Mouse (Mus musculus): ENCODE data around the gene Fcho1.
"Not testable (repeated sequence)": the region's sequence is repeated elsewhere in the genome, so short reads cannot be mapped to it uniquely, and the experiment has no call there.

Gene Fcho1

DNA sequence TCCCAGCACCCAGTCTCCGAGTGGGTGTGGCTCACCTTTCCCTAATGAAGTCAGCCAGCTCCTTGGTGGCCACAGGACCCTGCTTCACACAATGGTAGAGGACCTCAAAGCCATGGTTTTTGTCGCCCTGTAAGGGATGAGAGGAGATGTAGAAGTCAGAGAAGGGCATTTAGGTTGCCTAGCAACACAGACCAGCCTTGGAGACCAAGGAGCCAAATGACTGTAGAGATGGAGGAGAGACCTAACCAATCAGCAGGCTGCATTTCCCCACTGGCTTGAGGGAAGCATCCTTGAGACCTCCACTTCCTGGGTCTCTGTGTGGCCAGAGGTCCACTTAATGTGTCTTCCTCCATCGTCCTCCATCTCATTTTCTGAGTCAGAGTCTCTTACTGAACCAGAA, 7.3 kb downstream of the Fcho1 start:
- no peak for DNase-seq (ENCODE audit: low read depth, low spot score)

DNA sequence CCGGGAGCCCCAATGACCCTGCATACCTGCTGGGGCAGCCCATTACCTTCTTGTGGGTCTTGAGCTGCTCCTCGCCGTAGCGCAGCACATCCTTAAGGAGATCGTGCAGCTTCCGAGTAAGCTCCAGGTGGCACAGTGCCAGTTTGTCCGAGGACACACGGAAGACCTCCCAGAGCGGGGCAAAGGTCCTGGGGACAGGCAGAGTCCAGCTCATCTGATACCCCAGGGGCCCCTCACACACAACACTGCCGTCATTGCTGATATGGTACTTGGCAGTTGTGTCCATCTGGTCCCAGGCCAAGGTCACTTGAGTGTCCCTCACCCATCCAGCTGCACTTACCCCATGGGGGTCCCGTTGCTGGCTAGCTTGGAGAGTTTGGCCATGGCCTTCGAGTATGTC, 8.4 kb downstream of the Fcho1 start:
- no peak for DNase-seq (ENCODE audit: low read depth, low spot score)

DNA sequence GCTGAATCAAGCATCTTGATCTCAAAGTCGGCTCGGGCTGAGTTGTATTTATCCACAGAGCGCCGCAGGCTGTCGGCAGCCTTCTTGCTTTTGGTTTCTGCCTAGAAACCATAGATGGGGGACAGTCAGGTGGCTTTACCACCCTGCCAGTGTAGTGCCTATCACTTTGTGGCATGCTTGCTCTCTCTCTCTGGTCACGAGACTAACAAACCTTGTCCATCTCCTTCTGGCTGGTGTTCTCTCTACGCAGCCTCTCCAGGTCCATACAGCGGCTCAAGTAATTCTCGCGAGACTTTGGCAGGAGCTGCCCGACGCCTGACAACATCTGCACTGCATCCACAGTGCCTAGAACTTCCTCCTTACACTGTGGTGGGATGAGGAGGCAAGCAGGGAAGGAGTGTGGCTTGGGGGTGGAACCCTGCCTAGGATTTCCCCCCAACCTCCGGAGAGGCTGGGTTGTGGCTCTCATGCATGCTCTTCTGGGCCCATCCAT, 8.9 kb downstream of the Fcho1 start:
- DNase-seq (ENCODE audit: low read depth, low spot score) = no peak

DNA sequence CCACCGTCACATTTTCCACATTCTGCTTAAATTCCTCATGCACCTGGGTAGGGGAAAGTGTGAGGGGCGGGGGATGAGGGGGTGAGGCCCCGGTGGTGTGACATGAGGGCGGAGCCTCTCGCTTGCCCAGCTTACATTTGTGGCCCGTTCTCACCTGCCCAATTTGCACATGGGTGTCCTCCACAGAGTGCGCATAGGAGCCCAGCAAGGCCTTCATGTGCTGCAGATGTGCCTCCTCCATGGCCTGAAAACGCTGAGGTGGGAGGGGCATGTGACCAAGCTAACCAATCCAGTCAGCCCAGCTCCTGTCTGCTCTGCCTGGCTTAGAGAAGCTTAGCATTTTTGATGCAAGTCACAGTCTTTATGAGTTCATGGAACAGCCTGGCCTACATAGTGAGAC, 10.0 kb downstream of the Fcho1 start:
- DNase-seq (ENCODE audit: low read depth, low spot score) = no peak

DNA sequence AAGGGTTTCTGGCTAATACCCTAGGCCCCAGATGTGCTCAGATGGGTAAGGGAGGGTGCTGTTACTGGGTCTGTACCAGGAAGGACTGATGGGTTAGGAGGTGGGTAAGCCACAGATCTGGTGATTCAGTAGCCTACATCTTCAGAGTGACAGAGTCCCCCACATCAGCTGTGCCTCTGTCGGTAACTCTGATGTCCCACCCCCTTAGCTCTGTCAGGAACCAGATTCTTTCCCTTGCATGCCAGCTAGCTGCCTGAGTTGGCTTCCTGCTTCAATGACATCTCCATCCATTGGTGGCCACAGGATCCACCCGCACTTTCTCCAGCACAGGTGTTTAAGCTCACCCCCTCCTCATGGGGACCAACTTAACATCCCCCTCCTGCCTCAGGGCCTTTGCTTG, 13.9 kb downstream of the Fcho1 start:
- DNase-seq (ENCODE audit: low read depth, low spot score) = no peak

DNA sequence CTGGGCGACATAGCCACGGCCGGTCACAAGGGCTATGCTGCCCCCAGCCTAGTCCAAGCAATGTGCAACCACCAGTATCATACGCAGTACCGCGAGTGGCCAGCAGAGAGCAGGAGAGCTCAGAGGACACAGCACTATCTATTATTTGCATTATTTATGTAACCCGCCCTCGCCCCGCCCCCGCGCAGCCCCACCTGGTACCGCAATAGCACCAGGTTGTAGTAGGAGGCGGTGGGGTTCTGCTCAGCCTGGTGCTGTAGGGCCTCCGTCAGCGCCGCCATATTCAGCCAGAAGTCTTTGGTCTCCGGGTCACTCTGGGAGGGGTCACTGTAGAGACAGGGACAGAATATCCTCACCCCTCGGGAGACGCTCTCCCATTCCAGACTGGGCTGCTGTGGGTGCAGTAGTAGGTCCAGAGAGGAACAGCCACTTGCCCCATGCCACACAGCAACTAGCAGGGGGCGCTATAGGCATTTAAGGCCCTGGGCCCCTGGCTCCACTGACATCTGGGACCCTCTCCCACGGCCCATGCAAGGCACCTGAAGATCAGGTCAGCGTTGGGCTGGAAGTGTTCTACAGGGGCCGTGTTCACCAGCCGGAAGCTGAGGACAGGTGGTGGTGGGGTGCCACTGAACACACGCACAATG, 15.6 kb downstream of the Fcho1 start:
- DNase-seq (ENCODE audit: low read depth, low spot score) = no peak

DNA sequence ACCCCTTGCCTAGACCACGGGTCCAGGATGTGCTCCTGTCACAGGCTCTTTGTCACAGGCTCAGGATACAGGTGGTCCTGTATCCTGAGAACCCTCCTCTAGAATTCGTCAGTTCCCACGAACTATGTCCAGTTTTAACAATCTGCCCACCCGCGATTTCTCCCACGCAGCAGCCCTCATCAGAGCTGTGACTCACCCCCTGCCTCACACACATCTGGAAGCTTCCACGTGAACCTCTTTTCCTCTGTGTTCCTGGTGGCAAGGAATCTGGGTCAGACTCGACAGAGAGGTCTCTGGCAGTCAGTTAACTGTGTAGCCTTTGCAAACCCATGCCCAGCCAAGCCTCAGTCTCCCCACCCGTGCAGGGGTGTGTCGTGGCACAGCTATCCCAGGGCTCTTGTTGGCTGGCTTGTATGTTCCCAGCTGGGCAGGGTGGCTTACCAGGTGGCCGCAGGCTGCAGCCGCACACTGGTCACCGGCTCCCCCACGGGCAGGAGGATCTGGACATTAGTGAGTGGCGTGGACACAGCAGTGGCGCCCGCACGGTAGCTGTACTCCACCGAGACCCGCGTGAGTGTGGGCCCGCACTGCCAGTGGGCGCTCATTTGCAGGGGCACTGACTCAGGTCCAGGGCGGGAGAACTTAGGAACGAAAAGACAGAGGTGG, 16.2 kb downstream of the Fcho1 start:
- no peak for DNase-seq (ENCODE audit: low read depth, low spot score)

DNA sequence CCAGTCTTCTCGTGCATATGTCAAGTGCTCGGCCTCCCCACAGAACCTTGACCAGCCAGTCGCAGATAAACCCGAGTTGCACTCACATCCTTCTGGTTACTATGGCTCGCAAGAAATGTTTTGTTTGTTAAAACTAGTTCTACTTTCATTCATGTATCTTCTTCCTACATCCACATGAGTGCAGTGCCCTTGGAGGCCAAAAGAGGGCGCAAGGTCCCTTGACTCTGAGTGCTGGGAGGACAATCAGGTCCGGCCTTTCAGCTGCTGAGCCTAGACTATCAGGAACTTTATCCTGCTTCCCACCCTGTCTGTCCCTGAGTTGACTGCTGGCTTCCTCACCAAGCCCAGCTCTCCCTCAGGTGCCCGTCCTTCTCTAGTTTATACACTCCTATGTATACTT, 17.6 kb downstream of the Fcho1 start:
- DNase-seq (ENCODE audit: low read depth, low spot score) = no peak

DNA sequence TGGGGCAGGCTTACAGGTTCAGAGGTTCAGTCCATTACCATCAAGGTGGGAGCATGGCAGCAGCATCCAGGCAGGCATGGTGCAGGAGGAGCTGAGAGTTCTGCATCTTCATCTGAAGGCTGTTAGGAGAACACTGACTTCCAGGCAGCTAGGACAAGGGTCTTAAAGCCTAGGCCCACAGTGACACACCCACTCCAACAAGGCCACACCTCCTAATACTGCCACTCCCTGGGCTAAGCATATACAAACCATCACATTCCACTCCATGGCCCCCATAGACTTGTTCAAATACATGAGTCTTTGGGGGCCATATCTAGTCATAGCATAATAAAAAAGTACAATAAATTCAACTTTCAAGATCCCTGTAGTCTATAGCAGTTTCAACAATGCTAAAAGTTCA, 22.1 kb downstream of the Fcho1 start:
- DNase-seq (ENCODE audit: low read depth, low spot score) = not testable (repeated sequence)

DNA sequence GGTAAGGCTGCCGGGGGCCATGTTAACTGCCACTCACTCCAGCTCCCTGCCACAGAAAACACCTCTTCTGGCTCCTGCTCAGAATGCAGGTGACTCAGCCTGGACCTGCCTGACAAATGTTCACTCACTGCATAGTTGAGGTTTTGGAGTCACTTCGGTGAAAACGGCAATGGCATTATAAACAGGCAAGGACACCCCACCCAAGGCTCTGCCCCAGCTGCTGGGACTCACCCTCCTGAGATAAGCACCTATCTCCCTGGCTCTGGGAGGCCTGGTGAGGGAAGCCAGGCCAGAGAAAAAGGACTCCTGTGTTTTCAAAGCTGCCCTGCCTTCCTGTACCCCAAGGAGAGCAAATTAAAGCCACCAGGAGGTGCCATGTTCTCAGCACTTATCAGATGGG, 22.6 kb downstream of the Fcho1 start:
- no peak for DNase-seq (ENCODE audit: low read depth, low spot score)

DNA sequence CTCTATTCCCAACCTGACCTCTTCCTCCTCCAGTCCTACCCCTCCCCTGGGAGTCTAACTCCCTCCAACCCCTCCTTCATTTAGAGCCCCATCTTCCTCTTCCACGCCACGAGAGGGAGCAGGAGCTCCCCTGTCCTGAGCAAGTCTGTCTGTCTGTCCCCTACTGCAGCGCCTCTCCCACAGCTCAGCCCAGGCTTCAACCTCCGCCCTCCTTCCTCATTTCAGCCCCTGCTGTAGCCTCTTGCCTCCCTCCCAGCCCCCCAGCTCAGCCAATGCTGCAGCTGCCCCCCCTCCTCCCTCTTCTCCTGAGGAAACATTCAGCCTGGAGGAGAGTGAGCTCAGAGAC, 23.5 kb downstream of the Fcho1 start:
- no peak for DNase-seq (ENCODE audit: low read depth, low spot score)

DNA sequence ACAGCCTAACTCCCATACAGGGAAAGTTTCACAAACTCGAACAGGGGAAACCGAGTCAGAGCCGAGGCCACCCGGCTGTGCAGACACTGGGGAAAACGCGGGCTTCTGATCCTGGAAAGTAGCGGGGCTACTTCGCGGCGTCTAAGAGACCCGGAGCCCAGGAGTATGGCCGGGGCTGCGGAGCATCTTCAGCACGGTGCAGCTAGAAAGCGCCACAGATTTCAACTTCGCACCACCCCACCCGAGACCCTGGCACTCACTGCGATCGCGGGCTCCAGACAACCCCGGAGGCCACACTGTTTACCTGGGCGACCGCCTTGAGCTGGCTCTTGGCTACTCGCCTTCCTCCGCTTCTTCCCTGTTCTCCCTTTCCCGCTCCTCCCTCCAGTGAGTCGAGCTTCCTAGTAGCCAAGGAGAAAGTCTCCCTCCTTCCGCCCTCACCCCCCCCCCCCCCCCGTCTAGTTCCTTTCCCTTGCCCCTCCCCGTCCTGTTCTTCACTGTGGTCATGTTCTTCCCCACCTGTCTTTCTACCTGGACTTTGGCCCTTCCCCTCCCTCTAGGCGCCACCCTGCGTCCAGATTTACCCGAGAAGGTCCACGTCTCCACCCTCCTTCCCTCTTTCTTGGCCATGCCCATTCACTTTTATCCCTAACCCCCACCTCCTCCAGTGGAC, 24.0 kb downstream of the Fcho1 start, which contains the start of gene B3gnt3:
B3gnt3 (minus strand) TSS at position 376 of the 673 bp plus-strand sequence.
- no peak for DNase-seq (ENCODE audit: low read depth, low spot score)

DNA sequence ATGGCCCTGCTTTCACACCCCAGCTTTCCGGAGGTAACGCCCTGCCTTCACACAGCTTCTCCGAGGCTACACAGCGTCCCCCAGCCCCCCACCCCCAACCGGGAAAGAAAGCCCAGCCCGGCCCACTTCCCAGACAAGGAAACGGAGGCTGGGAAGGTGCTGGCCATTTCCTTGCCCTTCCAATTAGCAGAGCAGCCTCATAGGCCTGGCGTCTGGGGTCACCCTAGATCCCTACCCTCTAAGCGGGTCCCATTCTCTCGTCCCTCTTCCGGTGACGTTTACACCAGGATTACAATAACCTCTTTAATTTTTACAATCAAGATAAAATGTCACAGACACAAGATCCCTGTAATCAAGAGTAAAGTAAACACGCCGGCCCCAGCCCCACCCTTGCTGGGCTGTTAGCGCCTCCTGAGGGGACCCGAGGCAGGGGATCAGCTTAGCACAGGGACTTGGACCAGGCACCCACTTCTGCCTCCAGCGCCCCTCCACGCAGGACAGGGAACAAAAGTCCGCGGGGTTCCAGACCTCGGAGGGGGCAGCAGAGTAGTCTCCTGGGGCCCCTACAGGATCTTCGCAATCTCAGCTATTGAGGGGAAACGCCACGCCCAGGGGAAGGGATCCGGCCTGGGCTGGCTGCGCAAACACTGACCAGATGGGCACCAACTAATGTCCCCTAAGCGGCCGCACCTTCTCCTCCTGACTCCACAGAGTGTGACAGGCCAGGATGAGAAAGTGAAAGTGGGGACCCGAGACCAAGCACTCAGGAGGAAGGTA, 24.8 kb downstream of the Fcho1 start:
- no peak for DNase-seq (ENCODE audit: low read depth, low spot score)

DNA sequence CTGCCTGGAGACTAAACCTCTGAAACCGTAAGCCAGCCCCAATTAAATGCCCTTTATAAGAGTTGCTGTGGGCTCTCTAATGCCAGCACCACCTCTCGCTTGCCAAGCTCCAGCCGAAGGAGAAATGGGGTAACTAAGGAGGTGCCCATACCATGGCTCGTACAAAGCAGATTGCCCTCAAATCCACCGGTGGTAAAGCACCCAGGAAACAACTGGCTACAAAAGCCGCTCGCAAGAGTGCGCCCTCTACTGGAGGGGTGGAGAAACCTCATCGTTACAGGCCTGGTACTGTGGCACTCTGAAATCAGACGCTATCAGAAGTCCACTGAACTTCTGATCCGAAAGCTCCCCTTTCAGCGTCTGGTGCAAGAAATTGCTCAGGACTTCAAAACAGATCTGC, 30.1 kb downstream of the Fcho1 start:
- DNase-seq (ENCODE audit: low read depth, low spot score) = not testable (repeated sequence)

DNA sequence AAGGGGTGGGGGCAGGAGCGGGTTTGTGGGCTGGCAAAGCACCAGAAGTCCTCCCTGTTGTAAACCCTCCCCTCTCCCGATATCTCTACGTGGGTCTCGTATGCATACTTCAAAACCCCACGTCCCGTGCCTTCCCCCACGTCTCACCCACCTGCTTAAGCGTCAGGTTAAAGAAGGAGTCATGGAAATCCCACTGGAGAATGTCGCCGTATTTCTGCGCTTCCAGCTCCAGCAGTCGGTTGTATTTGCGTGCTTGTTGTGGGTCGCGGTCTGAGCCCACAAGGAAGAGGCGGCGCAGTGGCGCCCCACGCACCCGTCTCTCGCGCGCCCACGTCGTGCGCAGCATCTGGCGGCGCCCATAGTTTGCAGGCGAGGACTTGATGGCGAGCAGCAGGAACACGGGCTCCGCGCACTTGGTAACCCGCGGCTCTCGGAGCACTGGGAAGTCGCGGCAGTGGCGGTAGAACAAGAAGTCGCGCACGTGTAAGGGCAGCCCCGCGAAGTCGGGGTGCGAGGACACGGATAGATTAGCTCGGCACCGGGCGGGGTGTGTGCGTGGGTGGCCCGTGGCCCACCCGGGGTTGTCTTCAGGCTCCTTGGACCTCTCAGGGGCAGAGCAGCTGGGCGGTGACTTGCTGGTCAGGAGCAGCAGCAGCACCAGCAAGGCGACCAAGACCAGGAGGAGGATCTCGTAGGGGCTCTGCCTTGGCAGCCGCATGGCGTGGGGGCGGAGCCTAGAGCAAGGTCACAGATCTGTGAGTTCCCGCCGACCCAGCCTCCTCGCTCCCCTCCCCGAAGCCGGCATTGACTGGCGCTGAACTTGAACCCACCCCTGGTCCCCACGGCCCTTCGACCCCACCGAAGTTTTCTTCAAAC, 32.1 kb downstream of the Fcho1 start:
- no peak for DNase-seq (ENCODE audit: low read depth, low spot score)

DNA sequence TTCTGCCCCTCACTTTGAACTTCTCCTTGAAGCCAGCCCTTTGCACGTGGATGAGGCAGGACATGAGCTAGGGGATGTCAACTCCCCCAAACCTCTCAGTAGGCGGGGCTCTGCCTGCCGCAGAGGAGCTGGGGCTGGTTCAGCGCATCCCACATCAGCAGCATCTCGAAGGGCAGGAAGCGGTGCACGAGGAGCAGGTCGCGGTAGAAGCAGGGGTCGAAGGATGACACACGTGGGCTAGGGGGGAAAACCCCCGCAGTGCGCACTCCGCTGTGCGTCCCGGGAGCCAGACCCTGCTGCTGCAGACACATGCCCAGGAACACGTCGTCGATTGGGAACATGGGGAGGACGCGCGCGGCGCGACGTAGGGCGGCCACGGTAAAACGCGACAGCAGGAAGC, 33.0 kb downstream of the Fcho1 start:
- no peak for DNase-seq (ENCODE audit: low read depth, low spot score)

DNA sequence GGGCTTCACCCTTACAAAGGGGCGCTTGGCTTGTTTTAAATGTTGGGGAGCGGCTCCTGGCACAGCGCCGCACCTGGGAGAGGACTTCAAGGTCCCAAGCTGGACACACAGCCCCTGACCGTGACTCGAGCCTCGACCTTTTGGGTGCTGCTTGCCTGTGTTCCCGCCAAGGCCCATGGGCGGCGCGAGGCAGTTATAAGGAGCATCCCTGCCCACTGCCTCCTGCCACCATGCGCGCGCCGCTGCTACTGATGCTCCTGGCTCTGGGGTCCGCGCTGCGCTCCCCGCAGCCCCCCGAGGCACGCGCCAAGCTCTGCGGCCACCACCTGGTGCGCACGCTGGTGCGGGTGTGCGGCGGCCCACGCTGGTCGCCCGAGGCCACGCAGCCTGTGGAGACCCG, 36.5 kb downstream of the Fcho1 start, which contains the start of gene Insl3:
Insl3 (plus strand) TSS at position 187 of the 400 bp plus-strand sequence.
- no peak for DNase-seq (ENCODE audit: low read depth, low spot score)

DNA sequence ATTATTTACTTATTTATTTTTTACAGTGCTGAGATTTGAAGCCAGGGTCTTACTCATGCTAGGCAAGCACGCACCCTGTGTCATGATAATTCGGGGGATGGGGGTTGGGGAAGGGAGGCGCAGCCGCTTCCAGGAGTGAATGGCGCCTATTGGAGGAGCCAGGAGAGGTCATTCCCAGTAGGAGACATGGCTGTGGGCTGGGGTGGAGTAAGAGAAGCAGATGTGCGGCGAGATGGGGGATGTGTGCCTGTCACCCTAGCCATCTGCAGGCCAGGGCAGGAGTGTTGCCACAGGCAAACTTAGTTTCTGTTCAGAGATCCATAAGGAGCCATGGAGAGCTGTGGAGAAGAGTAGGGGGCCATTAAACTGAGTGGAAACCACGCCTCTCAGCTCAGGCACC, 37.9 kb downstream of the Fcho1 start:
- DNase-seq (ENCODE audit: low read depth, low spot score) = no peak

DNA sequence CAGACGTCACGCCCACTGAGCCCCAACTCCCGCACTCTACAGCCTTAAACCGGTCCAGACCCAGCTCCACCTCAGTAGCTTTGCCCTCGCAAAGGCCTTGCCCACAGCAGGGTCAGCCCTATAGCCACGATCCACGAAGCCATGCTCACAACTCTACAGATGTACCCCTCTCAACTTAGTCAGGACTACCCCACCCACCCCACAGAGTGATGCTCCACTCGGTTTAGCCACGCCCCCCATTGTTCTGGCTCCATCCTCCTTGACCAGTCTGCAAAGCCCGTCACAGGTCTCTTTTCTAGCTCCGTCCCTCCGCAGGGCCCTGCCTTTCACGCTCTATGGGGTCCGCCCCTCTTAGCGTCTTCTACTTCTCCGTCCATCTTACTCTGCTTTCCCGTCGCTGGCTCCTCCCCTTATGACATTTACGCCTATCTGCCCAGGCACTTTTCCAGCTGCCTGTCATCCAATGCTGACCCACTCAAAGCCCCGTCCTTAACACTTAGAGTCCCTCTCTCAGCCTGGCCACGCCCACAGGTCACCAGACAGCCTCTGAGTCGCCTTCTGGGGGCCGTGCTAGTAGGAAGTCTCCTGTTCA, 39.3 kb downstream of the Fcho1 start:
- DNase-seq (ENCODE audit: low read depth, low spot score) = no peak

DNA sequence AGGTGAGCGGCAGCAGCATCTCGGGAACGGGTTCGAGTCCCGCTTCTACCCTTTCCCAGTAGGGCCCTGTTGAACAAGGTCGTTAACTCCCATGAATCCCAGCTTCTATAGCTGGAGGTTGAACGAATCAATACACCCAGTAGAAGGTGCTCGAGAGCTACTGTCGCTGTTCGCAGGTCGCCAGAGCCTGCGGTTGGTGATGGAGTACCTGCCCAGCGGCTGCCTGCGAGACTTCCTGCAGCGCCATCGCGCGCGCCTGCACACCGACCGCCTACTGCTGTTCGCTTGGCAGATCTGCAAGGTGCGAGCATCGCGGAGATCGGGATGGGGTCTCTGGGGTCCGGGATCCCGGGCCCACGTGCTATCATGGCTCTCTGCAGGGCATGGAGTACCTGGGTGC, 39.9 kb downstream of the Fcho1 start:
- no peak for DNase-seq (ENCODE audit: low read depth, low spot score)

DNA sequence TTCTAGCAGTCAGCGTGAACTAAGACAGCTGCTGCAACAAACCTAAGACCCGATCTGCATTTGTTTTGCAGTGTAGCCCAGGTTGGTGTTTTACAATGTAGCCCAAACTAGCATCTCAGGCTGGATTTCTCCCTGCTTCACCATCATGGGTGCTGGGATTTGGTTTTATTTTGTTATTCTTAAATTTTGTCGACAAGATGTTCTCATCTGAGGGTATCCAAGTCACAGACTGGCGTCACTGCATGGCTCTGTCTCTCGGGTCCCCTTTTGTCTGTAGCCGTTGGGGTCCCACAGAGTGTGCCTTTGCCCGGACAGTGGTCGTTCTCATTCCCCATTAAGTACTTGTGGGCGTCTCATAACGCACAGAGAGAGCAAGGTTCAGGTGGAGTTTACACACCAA, 40.8 kb downstream of the Fcho1 start:
- DNase-seq (ENCODE audit: low read depth, low spot score) = no peak

Data from telencephalon, adult 2 months (tissue).